Mouse (Mus musculus) urinary bladder, postnatal 36 days (tissue): ENCODE measurements around the gene Bend6.

Experiments
- DNase-seq, 2 experiments: peaks; one replicate each; pipeline ENCODE4 v3.0.0; 2022; ENCODE audit warnings: low spot score in 2 of 2, mixed read lengths in 1 of 2

The Bend6 gene

GRCm38 (mm10) chr1:33803323-33803722 is 104.3 kb downstream of the Bend6 start:
- no peak for DNase-seq
